In the genomic region with DNA sequence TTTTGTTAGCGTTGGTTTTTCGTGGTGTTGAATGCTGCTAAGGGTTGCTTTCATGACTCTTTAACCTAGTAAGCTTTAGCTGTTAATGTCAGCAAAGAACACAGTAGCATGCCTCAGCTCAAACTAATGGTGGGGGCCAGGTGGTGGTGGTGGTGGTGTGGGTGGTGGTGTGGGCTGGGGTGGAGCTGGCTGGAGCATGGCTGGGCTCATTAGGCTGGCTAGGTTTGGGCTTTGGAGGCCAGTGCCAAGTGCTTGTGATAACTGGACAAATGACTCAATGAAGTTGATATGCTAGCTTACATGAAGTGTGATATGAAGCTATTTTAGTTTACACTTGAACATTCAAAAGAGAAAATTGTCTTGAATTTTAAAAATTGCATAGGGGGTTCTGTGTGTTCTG, we compare ENCODE assay signal across 29 mouse cellular contexts. TPM values are rescaled to one million over a fixed set of nuclear protein-coding genes. Genes with fewer than 3 reads are reported as not detected.
DNase-seq lines count a peak whose midpoint lies in the region; ATAC-seq and TF ChIP-seq lines count a peak whose summit lies in the region.
"Had no signal": no experiment of that assay in that cellular context is flagged by ENCODE, and none has a peak within 500 bp of the region (broad histone marks: within the 10 kb centered on the region; RNA-seq: fewer than 3 reads in every experiment).

No protein-coding gene starts in this region.

- H3K27me3 ChIP-seq in heart, embryonic 13.5 days (replicated peaks) = no peaks in the 10 kb centered on the region
- H3K27me3 ChIP-seq: embryonic facial prominence, embryonic 12.5 days; midbrain, embryonic 15.5 days; neural tube, embryonic 15.5 days had no signal

- no peaks in the 10 kb centered on the region for H3K9me3 ChIP-seq in heart, embryonic 13.5 days
- H3K9me3 ChIP-seq: embryonic facial prominence, embryonic 12.5 days; G1E; hindbrain, embryonic 10.5 days; midbrain, embryonic 15.5 days; neural tube, embryonic 15.5 days had no signal

- DNase-seq in gastrocnemius, adult 2 months = peak; percentile 30
- no peak for DNase-seq in gastrocnemius, adult 18-20 months (ENCODE audit: low spot score)
- DNase-seq in NIH3T3 (ENCODE audit: low read depth) = peak; percentile 31
- DNase-seq in heart, postnatal 25 days (ENCODE audit: low spot score) = peak; percentile 19
- no peak for DNase-seq in cerebellum, adult 9-10 months
- DNase-seq in thymus, postnatal 10 days (ENCODE audit: low spot score in 2 of 2) = no peak
- DNase-seq in adrenal gland, postnatal 25 days = no peak
- DNase-seq: cerebellum, adult 9-11 months; forebrain, postnatal 0 days; kidney, adult 11 months; right cerebral cortex, postnatal 25 days; thymus, adult 18-20 months had no signal

- peaks cover 83% of the 10 kb centered on the region for H3K4me1 ChIP-seq in heart, embryonic 13.5 days

- intact Hi-C loops in gastrocnemius, adult 2 months (cut with DNase I) = no loop called here
- intact Hi-C loops in heart, postnatal 25 days (cut with DNase I) = no loop called here

- H3K4me2 ChIP-seq in heart, embryonic 13.5 days = peak overlapping the region; percentile 39
- H3K4me2 ChIP-seq: embryonic facial prominence, embryonic 12.5 days; midbrain, embryonic 15.5 days; neural tube, embryonic 15.5 days had no signal

- H3K9ac ChIP-seq in heart, embryonic 13.5 days = 0 out of 2 replicates have a peak overlapping the region, but pooled peaks have one; percentile 10
- H3K9ac ChIP-seq: embryonic facial prominence, embryonic 12.5 days; forebrain, postnatal 0 days; midbrain, embryonic 15.5 days; neural tube, embryonic 15.5 days had no signal

- 87% methylated on average over 2 of the region's 2 CpGs for WGBS in heart, embryonic 13.5 days

- TF ChIP-seq CTCF in gastrocnemius, adult 2 months (IDR thresholded peaks at IDR 0.05) = no peak

- H3K36me3 ChIP-seq in heart, embryonic 13.5 days = peaks cover 30% of the 10 kb centered on the region
- H3K36me3 ChIP-seq: midbrain, embryonic 15.5 days had no signal

- no peak overlapping the region; the same call in 1 of the 2 replicates for H3K27ac ChIP-seq in gastrocnemius, adult 2 months
- peak overlapping the region; percentile 67 for H3K27ac ChIP-seq in heart, embryonic 13.5 days (replicated peaks)
- H3K27ac ChIP-seq: embryonic facial prominence, embryonic 12.5 days; hindbrain, embryonic 10.5 days; midbrain, embryonic 15.5 days; neural tube, embryonic 15.5 days had no signal

- H3K4me3 ChIP-seq in gastrocnemius, adult 2 months = no peak overlapping the region
- H3K4me3 ChIP-seq in heart, embryonic 13.5 days = no peak overlapping the region
- H3K4me3 ChIP-seq: embryonic facial prominence, embryonic 12.5 days; hindbrain, embryonic 10.5 days; midbrain, embryonic 15.5 days; neural tube, embryonic 15.5 days had no signal

- no peak for ATAC-seq in heart, embryonic 13.5 days (ENCODE audit: extremely low read depth, insufficient number of reproducible peaks, low FRiP score, low TSS enrichment)
- ATAC-seq: midbrain, embryonic 15.5 days had no signal

RNA-seq across cellular contexts. Expression of a gene that starts 11.1 kb away (rescaled TPM):
- 10 to 100 TPM; 40.4 to 41.0 TPM for total RNA-seq in gastrocnemius, adult 2 months (2021)
- 10 to 100 TPM; 45.0 to 49.8 TPM for total RNA-seq in gastrocnemius, adult 18-20 months (2021)
- polyA plus RNA-seq in heart, embryonic 13.5 days (2015; fragmentation: Nextera tagmentation; extraction: Ambion mirVana) = 78.5 and 79.6 TPM in 2 replicates
- total RNA-seq in heart, postnatal 25 days (2021) = 10 to 100 TPM; 75.4 to 78.4 TPM
- total RNA-seq in adrenal gland, postnatal 25 days (2021) = 128 and 153 TPM in 2 replicates

RNA-seq across cellular contexts. Expression of a gene that starts 36.9 kb away (rescaled TPM):
- total RNA-seq in gastrocnemius, adult 2 months (2021) = not detected
- not detected for total RNA-seq in gastrocnemius, adult 18-20 months (2021)
- not detected in 2 replicates for polyA plus RNA-seq in heart, embryonic 13.5 days (2015; fragmentation: Nextera tagmentation; extraction: Ambion mirVana)
- not detected for total RNA-seq in heart, postnatal 25 days (2021)
- total RNA-seq in adrenal gland, postnatal 25 days (2021) = not detected in 2 replicates
- total RNA-seq: adrenal gland, postnatal 4 days; G1E; gastrocnemius, adult 8-10 months; layer of hippocampus, postnatal 14 days; left cerebral cortex, postnatal 25 days; megakaryocyte-erythroid progenitor cell, adult 5-6 weeks had no signal
- polyA plus RNA-seq: embryonic facial prominence, embryonic 12.5 days; G1E; hindbrain, embryonic 10.5 days; kidney, embryonic 16.5 days; limb, embryonic 14.5 days; liver, embryonic 16.5 days; midbrain, embryonic 15.5 days; neural tube, embryonic 15.5 days; spleen, adult 2 months; stomach, embryonic 14.5 days; urinary bladder, adult 2 months had no signal

RNA-seq across cellular contexts. Expression of a gene that starts 57.8 kb away (rescaled TPM):
- 1 to 10 TPM; 5.8 to 7.9 TPM for total RNA-seq in gastrocnemius, adult 2 months (2021)
- 1 to 10 TPM; 6.6 to 7.6 TPM for total RNA-seq in gastrocnemius, adult 18-20 months (2021)
- 5.4 TPM in 2 replicates for polyA plus RNA-seq in heart, embryonic 13.5 days (2015; fragmentation: Nextera tagmentation; extraction: Ambion mirVana)
- 1 to 10 TPM; 7.3 to 7.8 TPM for total RNA-seq in heart, postnatal 25 days (2021)
- 15.7 and 16.5 TPM in 2 replicates for total RNA-seq in adrenal gland, postnatal 25 days (2021)

RNA-seq across cellular contexts. Expression of a gene that starts 58.4 kb away (rescaled TPM):
- not detected for total RNA-seq in gastrocnemius, adult 2 months (2021)
- not detected for total RNA-seq in gastrocnemius, adult 18-20 months (2021)
- polyA plus RNA-seq in heart, embryonic 13.5 days (2015; fragmentation: Nextera tagmentation; extraction: Ambion mirVana) = not detected in 2 replicates
- total RNA-seq in heart, postnatal 25 days (2021) = not detected
- not detected in 2 replicates for total RNA-seq in adrenal gland, postnatal 25 days (2021)
- total RNA-seq: adrenal gland, postnatal 4 days; G1E; gastrocnemius, adult 8-10 months; layer of hippocampus, postnatal 14 days; left cerebral cortex, postnatal 25 days had no signal
- polyA plus RNA-seq: embryonic facial prominence, embryonic 12.5 days; forebrain, postnatal 0 days; G1E; hindbrain, embryonic 10.5 days; kidney, embryonic 16.5 days; midbrain, embryonic 15.5 days; neural tube, embryonic 15.5 days; spleen, adult 2 months; stomach, embryonic 14.5 days; urinary bladder, adult 2 months had no signal

Comparison
In these comparisons a context has a peak if more than half of its experiments do, and no peak if none do; other contexts are left out.
1. DNase-seq: peak in gastrocnemius, adult 2 months (single experiment), NIH3T3 (single experiment) and heart, postnatal 25 days (single experiment); none in gastrocnemius, adult 18-20 months (single experiment), cerebellum, adult 9-10 months (single experiment), thymus, postnatal 10 days (0 of 2) and adrenal gland, postnatal 25 days (single experiment).